Mouse (Mus musculus) liver, embryonic 14.5 days (tissue): ENCODE measurements around the gene Znrf1. TPM values are rescaled to one million over a fixed set of nuclear protein-coding genes. Genes with fewer than 3 reads are reported as not detected.

Source experiments
- ATAC-seq: fragments of 200-750 bp; cut with Nextera tagmentation; 2 replicates; pipeline ENCODE4 v1.8.0; 2017; ENCODE audit warnings: moderate number of reproducible peaks, mild to moderate bottlenecking, moderate library complexity; ENCODE audit not compliant: insufficient read depth
- DNase-seq, 3 experiments: peaks; one replicate each; pipeline ENCODE4 v3.0.0-alpha.2; 2012 to 2013; ENCODE audit warnings: low read depth in 3 of 3, low spot score in 3 of 3
- H3K27ac ChIP-seq: fragments of 300-500 bp; sonication (generic); 2 replicates; pipeline ENCODE4 v1.5.1; 2014; ENCODE audit warnings: moderate library complexity, mild to moderate bottlenecking, control low read depth, inconsistent platforms
- H3K27me3 ChIP-seq: fragments of 300-500 bp; sonication (generic); 2 replicates; pipeline ENCODE4 v1.6.1; 2014; ENCODE audit warnings: mild to moderate bottlenecking, low read length, moderate library complexity; ENCODE audit not compliant: control insufficient read depth, insufficient read depth
- H3K36me3 ChIP-seq: fragments of 300-500 bp; sonication (generic); replicated peaks from 2 replicates; pipeline ENCODE4 v1.6.1; 2014; ENCODE audit warnings: low read depth; ENCODE audit not compliant: control insufficient read depth, insufficient read depth
- H3K4me1 ChIP-seq, 2 experiments: fragments of 200-500 bp in 1 of 2; fragments of 300-500 bp in 1 of 2; sonication (generic) in 1 of 2; replicated peaks; 2 replicates each; pipeline ENCODE4 v1.6.1; 2012 to 2014; ENCODE audit warnings: antibody characterized with exemption in 1 of 2, inconsistent platforms in 1 of 2, low read length in 1 of 2; ENCODE audit not compliant: control insufficient read depth in 2 of 2, insufficient read depth in 2 of 2
- H3K4me2 ChIP-seq: fragments of 300-500 bp; sonication (generic); 2 replicates; pipeline ENCODE4 v1.6.1; 2014; ENCODE audit warnings: low read depth, mild to moderate bottlenecking, control low read depth, moderate library complexity
- H3K4me3 ChIP-seq, 2 experiments: fragments of 200-500 bp in 1 of 2; fragments of 300-500 bp in 1 of 2; sonication (generic) in 1 of 2; 2 replicates each; pipeline ENCODE4 v1.5.1; 2012 to 2014; ENCODE audit warnings: low read depth in 2 of 2, low read length in 2 of 2, mild to moderate bottlenecking in 2 of 2, control low read depth in 1 of 2, inconsistent platforms in 1 of 2, moderate library complexity in 1 of 2; ENCODE audit not compliant: insufficient read depth in 1 of 2
- H3K9ac ChIP-seq: fragments of 300-500 bp; sonication (generic); replicated peaks from 2 replicates; pipeline ENCODE4 v1.6.1; 2014; ENCODE audit warnings: mild to moderate bottlenecking, control low read depth, moderate library complexity
- H3K9me3 ChIP-seq: fragments of 300-500 bp; sonication (generic); 2 replicates; pipeline ENCODE4 v1.6.1; 2016; ENCODE audit warnings: low read length, mixed read lengths; ENCODE audit not compliant: control insufficient read depth
- CTCF ChIP-seq: IDR thresholded peaks from 2 replicates; pipeline ENCODE4 v1.5.1; 2016; ENCODE audit warnings: antibody characterized with exemption, low read depth, control low read depth
- EP300 ChIP-seq: IDR thresholded peaks from 2 replicates; pipeline ENCODE4 v1.6.1; 2016; ENCODE audit warnings: antibody characterized with exemption, low read depth
- WGBS: fragments of 180-500 bp; shearing (Covaris S2); extraction: QIAGEN DNeasy Blood & Tissue Kit; methylation state at CpG from one replicate; pipeline ENCODE4 v1.1.7; 2014; ENCODE audit not compliant: insufficient replicate concordance; 5-methylcytosine and 5-hydroxymethylcytosine counted together
- polyA plus RNA-seq, 2 experiments: library from polyadenylated mRNA; depleted of rRNA in 1 of 2; stranded (reverse) in 1 of 2; unstranded in 1 of 2; fragments of >200 nt; fragmentation: Nextera tagmentation in 1 of 2; extraction: Ambion mirVana in 1 of 2; gene quantifications; 2 replicates each; pipeline versions ENCODE4 v1.2.1 to v1.2.3; 2012 to 2014

The Znrf1 gene
- polyA plus RNA-seq, 2 experiments, result 4.4 to 12.6 TPM

GRCm38 (mm10) chr8:111622553-111622952, 86.7 kb downstream of the Znrf1 start:
- H3K9ac ChIP-seq, result no peak overlapping the region
- H3K4me2 ChIP-seq, result no peak overlapping the region
- DNase-seq (no peak), ATAC-seq (no peak)
- H3K4me1 ChIP-seq, result 0 out of 4 replicates have a peak, but pooled peaks cover 0 to 3% of the 10 kb centered on the region in 2 experiments
- H3K27me3 ChIP-seq, result no peaks in the 10 kb centered on the region
- H3K9me3 ChIP-seq, result no peaks in the 10 kb centered on the region
- WGBS, result 88% methylated on average over 10 of the region's 10 CpGs
- H3K4me3 ChIP-seq, result no peak overlapping the region
- H3K27ac ChIP-seq, result no peak overlapping the region
- no peaks in the 10 kb centered on the region for H3K36me3 ChIP-seq
- TF ChIP-seq CTCF (no peak), EP300 (no peak)

GRCm38 (mm10) chr8:111624081-111624852, 88.4 kb downstream of the Znrf1 start:
- no peak for DNase-seq
- WGBS, result 64% methylated on average over 12 of the region's 12 CpGs

GRCm38 (mm10) chr8:111624853-111625221, 88.9 kb downstream of the Znrf1 start:
- H3K4me2 ChIP-seq, result no peak overlapping the region
- TF ChIP-seq EP300, result no peak
- no peak for TF ChIP-seq CTCF
- DNase-seq (no peak), ATAC-seq (no peak)
- no peaks in the 10 kb centered on the region for H3K4me1 ChIP-seq
- H3K27me3 ChIP-seq, result no peaks in the 10 kb centered on the region
- H3K9me3 ChIP-seq, result no peaks in the 10 kb centered on the region
- H3K9ac ChIP-seq, result no peak overlapping the region
- no peaks in the 10 kb centered on the region for H3K36me3 ChIP-seq
- 74% methylated on average over 10 of the region's 10 CpGs for WGBS
- H3K4me3 ChIP-seq, result no peak overlapping the region
- H3K27ac ChIP-seq, result no peak overlapping the region

More at GRCm38 (mm10) chr8:111624081-111624852, 88.4 kb downstream of the Znrf1 start:
- H3K36me3 ChIP-seq, result no peaks in the 10 kb centered on the region
- H3K9ac ChIP-seq, result no peak overlapping the region
- H3K4me3 ChIP-seq, result no peak overlapping the region
- no peaks in the 10 kb centered on the region for H3K4me1 ChIP-seq
- no peaks in the 10 kb centered on the region for H3K9me3 ChIP-seq
- no peaks in the 10 kb centered on the region for H3K27me3 ChIP-seq
- no peak for ATAC-seq
- TF ChIP-seq CTCF (no peak), EP300 (no peak)
- no peak overlapping the region for H3K27ac ChIP-seq
- no peak overlapping the region for H3K4me2 ChIP-seq

- Histone ChIP-seq H3K27me3 (no peaks in the 10 kb centered on the region), H3K4me3 (no peak overlapping the region), H3K9me3 (no peaks in the 10 kb centered on the region), H3K36me3 (no peaks in the 10 kb centered on the region), H3K4me1 (no peaks in the 10 kb centered on the region; a peak in 1 of 4 replicates), H3K27ac (no peak overlapping the region), H3K4me2 (no peak overlapping the region), H3K9ac (no peak overlapping the region)
- TF ChIP-seq CTCF (peak; percentile 89), EP300 (no peak)
- DNase-seq (peak; percentile 44 to 58 (median 46)), ATAC-seq (0 out of 2 replicates have a peak, but pooled peaks have one; percentile 35)
- 34% methylated on average over 6 of the region's 6 CpGs for WGBS
These were observed 90.0 kb downstream of the Znrf1 start for GRCm38 (mm10) chr8:111625694-111626527.

- no peaks in the 10 kb centered on the region for H3K27me3 ChIP-seq
- H3K4me2 ChIP-seq, result no peak overlapping the region
- H3K9ac ChIP-seq, result no peak overlapping the region
- no peak overlapping the region for H3K27ac ChIP-seq
- no peaks in the 10 kb centered on the region; a peak in 1 of 4 replicates for H3K4me1 ChIP-seq
- DNase-seq, result no peak
- TF ChIP-seq EP300 (no peak), CTCF (no peak)
- no peak for ATAC-seq
- WGBS, result 68% methylated on average over 8 of the region's 8 CpGs
- H3K36me3 ChIP-seq, result no peaks in the 10 kb centered on the region
- H3K9me3 ChIP-seq, result no peaks in the 10 kb centered on the region
- no peak overlapping the region for H3K4me3 ChIP-seq
These were observed 90.6 kb downstream of the Znrf1 start for GRCm38 (mm10) chr8:111626528-111626820.
